In genomic region chr13:57779146-57779545, GRCm38 (mm10) we compare ENCODE assay signal across 9 mouse cellular contexts.
DNase-seq lines count a peak whose midpoint lies in the region; ATAC-seq lines count a peak whose summit lies in the region.
"Had no signal": no experiment of that assay in that cellular context is flagged by ENCODE, and none has a peak within 500 bp of the region (broad histone marks: within the 10 kb centered on the region; RNA-seq: fewer than 3 reads in every experiment).

No protein-coding gene starts in this region.

- H3K27me3 ChIP-seq in kidney, embryonic 14.5 days (ENCODE audit: control insufficient read depth, insufficient read depth, low read length): no peaks in the 10 kb centered on the region
- H3K27me3 ChIP-seq: heart, embryonic 15.5 days had no signal

- H3K4me2 ChIP-seq in kidney, embryonic 14.5 days (replicated peaks; ENCODE audit: low read depth, low read length): no peak overlapping the region
- H3K4me2 ChIP-seq: heart, embryonic 15.5 days had no signal

- H3K4me3 ChIP-seq in kidney, embryonic 14.5 days (ENCODE audit: low read length): no peak overlapping the region
- H3K4me3 ChIP-seq: heart, embryonic 15.5 days had no signal

- H3K9me3 ChIP-seq in kidney, embryonic 14.5 days (ENCODE audit: control insufficient read depth, low read length): peaks cover 7% of the 10 kb centered on the region; the same call in 1 of the 2 replicates
- H3K9me3 ChIP-seq: heart, embryonic 15.5 days had no signal

- no peaks in the 10 kb centered on the region for H3K4me1 ChIP-seq in kidney, embryonic 14.5 days (ENCODE audit: control insufficient read depth, insufficient read depth, low read length)
- H3K4me1 ChIP-seq: heart, embryonic 15.5 days had no signal

- no peak overlapping the region for H3K27ac ChIP-seq in kidney, embryonic 14.5 days (ENCODE audit: low read depth, low read length)
- H3K27ac ChIP-seq: heart, embryonic 15.5 days had no signal

- peak; percentile 25 to 35 for DNase-seq in kidney, postnatal 4 days
- DNase-seq in R1 (ENCODE audit: low read depth, low spot score): peak; percentile 81
- DNase-seq in cerebellum, adult 11-12 months: peak; percentile 52
- peak; percentile 23 for DNase-seq in layer of hippocampus, adult 9-11 months
- DNase-seq in spleen, adult 18-20 months: no peak
- no peak for DNase-seq in embryo, embryonic 9.5 days (ENCODE audit: extremely low spot score)
- DNase-seq: liver, postnatal 0 days had no signal

- H3K9ac ChIP-seq in kidney, embryonic 14.5 days (ENCODE audit: low read depth, low read length): no peak overlapping the region
- H3K9ac ChIP-seq: heart, embryonic 15.5 days; liver, postnatal 0 days had no signal

- no peaks in the 10 kb centered on the region for H3K36me3 ChIP-seq in kidney, embryonic 14.5 days (ENCODE audit: control insufficient read depth, insufficient read depth, low read length)
- H3K36me3 ChIP-seq: heart, embryonic 15.5 days had no signal

- 74% methylated on average over 4 of the region's 4 CpGs for WGBS in kidney, embryonic 14.5 days

- ATAC-seq in kidney, embryonic 14.5 days (ENCODE audit: low FRiP score, low TSS enrichment): no peak
- ATAC-seq: liver, postnatal 0 days had no signal

Comparison
In these comparisons a context has a peak if more than half of its experiments do, and no peak if none do; other contexts are left out.
1. DNase-seq: peak in kidney, postnatal 4 days (2 of 2), R1 (single experiment), cerebellum, adult 11-12 months (single experiment) and layer of hippocampus, adult 9-11 months (single experiment); none in spleen, adult 18-20 months (0 of 2) and embryo, embryonic 9.5 days (single experiment).